Mouse (Mus musculus): ENCODE measurements around the gene Vcpkmt. TPM values are rescaled to one million over a fixed set of nuclear protein-coding genes. Genes with fewer than 3 reads are reported as not detected.
A peak's percentile ranks its signal among the peaks of the same experiment; 100 is the strongest.
"Not testable (repeated sequence)": the region's sequence is repeated elsewhere in the genome, so short reads cannot be mapped to it uniquely, and the experiment has no call there.

Gene Vcpkmt
- 12.3 and 12.4 TPM in 2 replicates for polyA plus RNA-seq (2011; ENCODE audit: insufficient read depth, insufficient read length, low read depth, missing spikeins)

GRCm38 (mm10) chr12:69582613-69583269 lies at the start of gene Vcpkmt:
Gene Vcpkmt (minus strand): TSS chr12:69583028.
- Histone ChIP-seq H3K27me3 (ENCODE audit: control insufficient read depth, insufficient read depth, low read length, poor library complexity, severe bottlenecking) (no peaks in the 10 kb centered on the region), H3K36me3 (ENCODE audit: control insufficient read depth, insufficient read depth, low read length, poor library complexity, severe bottlenecking) (peaks cover 2% of the 10 kb centered on the region), H3K4me1 (ENCODE audit: control insufficient read depth, insufficient read depth, low read length) (no peaks in the 10 kb centered on the region), H3K9me3 (replicated peaks; ENCODE audit: control insufficient read depth, insufficient read depth, low read length, poor library complexity, severe bottlenecking) (no peaks in the 10 kb centered on the region), H3K27ac (ENCODE audit: insufficient read depth, low read length) (no peak within 1 kb of the TSS), H3K9ac (ENCODE audit: low read depth, poor library complexity, severe bottlenecking) (peak within 1 kb of the TSS; percentile 90), H3K4me3 (ENCODE audit: low read depth, low read length) (peak within 1 kb of the TSS; percentile 77)
- TF ChIP-seq POLR2A (IDR thresholded peaks at IDR 0.05; ENCODE audit: insufficient read depth, low read length) (peak; percentile 13), CTCF (IDR thresholded peaks at IDR 0.05; ENCODE audit: low read depth, low read length) (no peak), EP300 (IDR thresholded peaks at IDR 0.05; ENCODE audit: insufficient read depth, low read depth, low read length) (no peak)

GRCm38 (mm10) chr12:69618590-69618989 lies 35.8 kb upstream of the Vcpkmt start:
- not testable (repeated sequence) for H3K36me3 ChIP-seq (ENCODE audit: control insufficient read depth, insufficient read depth, low read length, poor library complexity, severe bottlenecking); H3K9me3 ChIP-seq (replicated peaks; ENCODE audit: control insufficient read depth, insufficient read depth, low read length, poor library complexity, severe bottlenecking); H3K27me3 ChIP-seq (ENCODE audit: control insufficient read depth, insufficient read depth, low read length, poor library complexity, severe bottlenecking); H3K27ac ChIP-seq (ENCODE audit: insufficient read depth, low read length); H3K4me3 ChIP-seq (ENCODE audit: low read depth, low read length); H3K4me1 ChIP-seq (ENCODE audit: control insufficient read depth, insufficient read depth, low read length); H3K9ac ChIP-seq (ENCODE audit: low read depth, poor library complexity, severe bottlenecking)

GRCm38 (mm10) chr12:69604367-69604766 lies 21.5 kb upstream of the Vcpkmt start:
- Histone ChIP-seq H3K4me3 (ENCODE audit: low read depth, low read length) (no peak overlapping the region), H3K36me3 (ENCODE audit: control insufficient read depth, insufficient read depth, low read length, poor library complexity, severe bottlenecking) (no peaks in the 10 kb centered on the region), H3K9ac (ENCODE audit: low read depth, poor library complexity, severe bottlenecking) (no peak overlapping the region), H3K27me3 (ENCODE audit: control insufficient read depth, insufficient read depth, low read length, poor library complexity, severe bottlenecking) (no peaks in the 10 kb centered on the region), H3K9me3 (replicated peaks; ENCODE audit: control insufficient read depth, insufficient read depth, low read length, poor library complexity, severe bottlenecking) (no peaks in the 10 kb centered on the region), H3K27ac (ENCODE audit: insufficient read depth, low read length) (no peak overlapping the region), H3K4me1 (ENCODE audit: control insufficient read depth, insufficient read depth, low read length) (no peaks in the 10 kb centered on the region)
- TF ChIP-seq POLR2A (IDR thresholded peaks at IDR 0.05; ENCODE audit: insufficient read depth, low read length): no peak
- no peak for TF ChIP-seq CTCF (IDR thresholded peaks at IDR 0.05; ENCODE audit: low read depth, low read length)
- no peak for TF ChIP-seq EP300 (IDR thresholded peaks at IDR 0.05; ENCODE audit: insufficient read depth, low read depth, low read length)

- no peak overlapping the region for H3K9ac ChIP-seq (ENCODE audit: low read depth, poor library complexity, severe bottlenecking)
- H3K36me3 ChIP-seq (ENCODE audit: control insufficient read depth, insufficient read depth, low read length, poor library complexity, severe bottlenecking): no peaks in the 10 kb centered on the region
- H3K27me3 ChIP-seq (ENCODE audit: control insufficient read depth, insufficient read depth, low read length, poor library complexity, severe bottlenecking): no peaks in the 10 kb centered on the region
- no peaks in the 10 kb centered on the region; the same call in 1 of the 2 replicates for H3K9me3 ChIP-seq (replicated peaks; ENCODE audit: control insufficient read depth, insufficient read depth, low read length, poor library complexity, severe bottlenecking)
- TF ChIP-seq POLR2A (IDR thresholded peaks at IDR 0.05; ENCODE audit: insufficient read depth, low read length) (no peak), CTCF (IDR thresholded peaks at IDR 0.05; ENCODE audit: low read depth, low read length) (no peak), EP300 (IDR thresholded peaks at IDR 0.05; ENCODE audit: insufficient read depth, low read depth, low read length) (no peak)
- no peak overlapping the region for H3K4me3 ChIP-seq (ENCODE audit: low read depth, low read length)
- peaks cover 2% of the 10 kb centered on the region for H3K4me1 ChIP-seq (ENCODE audit: control insufficient read depth, insufficient read depth, low read length)
- no peak overlapping the region for H3K27ac ChIP-seq (ENCODE audit: insufficient read depth, low read length)
Measured at GRCm38 (mm10) chr12:69597446-69597845, 14.6 kb upstream of the Vcpkmt start.

- peaks cover 2% of the 10 kb centered on the region for H3K4me1 ChIP-seq (ENCODE audit: control insufficient read depth, insufficient read depth, low read length)
- no peak overlapping the region for H3K4me3 ChIP-seq (ENCODE audit: low read depth, low read length)
- H3K9ac ChIP-seq (ENCODE audit: low read depth, poor library complexity, severe bottlenecking): no peak overlapping the region
- H3K27me3 ChIP-seq (ENCODE audit: control insufficient read depth, insufficient read depth, low read length, poor library complexity, severe bottlenecking): no peaks in the 10 kb centered on the region
- H3K9me3 ChIP-seq (replicated peaks; ENCODE audit: control insufficient read depth, insufficient read depth, low read length, poor library complexity, severe bottlenecking): no peaks in the 10 kb centered on the region; the same call in 1 of the 2 replicates
- no peak overlapping the region for H3K27ac ChIP-seq (ENCODE audit: insufficient read depth, low read length)
- no peaks in the 10 kb centered on the region for H3K36me3 ChIP-seq (ENCODE audit: control insufficient read depth, insufficient read depth, low read length, poor library complexity, severe bottlenecking)
- no peak for TF ChIP-seq CTCF (IDR thresholded peaks at IDR 0.05; ENCODE audit: low read depth, low read length)
- TF ChIP-seq POLR2A (IDR thresholded peaks at IDR 0.05; ENCODE audit: insufficient read depth, low read length): no peak
- TF ChIP-seq EP300 (IDR thresholded peaks at IDR 0.05; ENCODE audit: insufficient read depth, low read depth, low read length): no peak
Measured at GRCm38 (mm10) chr12:69593130-69593529, 10.3 kb upstream of the Vcpkmt start.

GRCm38 (mm10) chr12:69583270-69583629 lies 422 bp upstream of the Vcpkmt start:
- Histone ChIP-seq H3K27me3 (ENCODE audit: control insufficient read depth, insufficient read depth, low read length, poor library complexity, severe bottlenecking) (no peaks in the 10 kb centered on the region), H3K4me3 (ENCODE audit: low read depth, low read length) (peak overlapping the region; percentile 77), H3K36me3 (ENCODE audit: control insufficient read depth, insufficient read depth, low read length, poor library complexity, severe bottlenecking) (peaks cover 2% of the 10 kb centered on the region), H3K9me3 (replicated peaks; ENCODE audit: control insufficient read depth, insufficient read depth, low read length, poor library complexity, severe bottlenecking) (no peaks in the 10 kb centered on the region), H3K27ac (ENCODE audit: insufficient read depth, low read length) (no peak overlapping the region), H3K9ac (ENCODE audit: low read depth, poor library complexity, severe bottlenecking) (peak overlapping the region; percentile 90), H3K4me1 (ENCODE audit: control insufficient read depth, insufficient read depth, low read length) (no peaks in the 10 kb centered on the region)
- no peak for TF ChIP-seq EP300 (IDR thresholded peaks at IDR 0.05; ENCODE audit: insufficient read depth, low read depth, low read length)
- TF ChIP-seq CTCF (IDR thresholded peaks at IDR 0.05; ENCODE audit: low read depth, low read length): no peak
- no peak for TF ChIP-seq POLR2A (IDR thresholded peaks at IDR 0.05; ENCODE audit: insufficient read depth, low read length)

All from ES-Bruce4 (cell line).